Mouse (Mus musculus): ENCODE data around the gene Plekha7. TPM values are rescaled to one million over a fixed set of nuclear protein-coding genes. Genes with fewer than 3 reads are reported as not detected.

Gene Plekha7
- polyA plus RNA-seq, 1 experiment from 2014 or later = 13.8 TPM

DNA sequence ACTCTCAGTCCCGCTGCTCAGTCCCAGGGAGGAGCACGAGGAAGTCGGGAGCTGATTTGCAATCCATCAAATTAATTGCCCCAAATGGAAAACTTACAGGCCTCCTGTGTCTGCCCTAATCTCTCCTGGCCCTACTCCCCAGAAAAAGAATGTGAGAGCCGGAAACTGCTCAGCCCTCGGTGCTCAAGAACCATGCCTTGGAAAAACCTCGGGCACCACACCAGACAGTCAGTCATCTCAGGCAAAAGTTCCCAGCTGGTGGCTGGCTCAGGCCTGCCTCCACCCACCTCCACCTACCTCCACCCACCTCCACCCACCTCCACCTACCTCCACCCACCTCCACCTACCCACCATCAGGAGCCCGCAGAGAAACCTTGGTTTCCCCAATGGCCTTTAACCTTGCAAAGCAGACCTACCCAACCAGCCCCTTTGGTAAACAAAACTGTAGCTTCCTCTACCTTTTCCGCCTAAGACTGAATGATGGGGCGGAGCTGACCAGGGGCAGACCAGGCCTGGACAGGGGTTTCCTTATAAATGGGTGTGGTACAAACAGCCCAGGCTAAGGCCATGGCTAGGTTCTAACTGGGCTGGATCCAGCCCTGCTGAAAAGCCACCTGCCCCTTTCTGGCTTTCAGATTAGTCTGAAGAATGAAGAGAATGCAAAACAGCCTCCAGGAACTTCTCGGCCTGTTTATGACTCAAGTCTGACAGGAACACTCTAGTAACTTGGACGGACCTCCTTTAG lies 21.4 kb downstream of the Plekha7 start:
- Histone ChIP-seq H3K4me2 (no peak overlapping the region), H3K27ac (peak overlapping the region; percentile 59), H3K4me3 (no peak overlapping the region), H3K9me3 (no peaks in the 10 kb centered on the region), H3K27me3 (no peaks in the 10 kb centered on the region), H3K9ac (no peak overlapping the region), H3K4me1 (peaks cover 20% of the 10 kb centered on the region), H3K36me3 (no peaks in the 10 kb centered on the region)
- 19% methylated on average over 11 of the region's 11 CpGs for whole genome bisulfite sequencing
- ATAC-seq (ENCODE audit: insufficient number of reproducible peaks, low FRiP score, low TSS enrichment, low read depth) = no peak

DNA sequence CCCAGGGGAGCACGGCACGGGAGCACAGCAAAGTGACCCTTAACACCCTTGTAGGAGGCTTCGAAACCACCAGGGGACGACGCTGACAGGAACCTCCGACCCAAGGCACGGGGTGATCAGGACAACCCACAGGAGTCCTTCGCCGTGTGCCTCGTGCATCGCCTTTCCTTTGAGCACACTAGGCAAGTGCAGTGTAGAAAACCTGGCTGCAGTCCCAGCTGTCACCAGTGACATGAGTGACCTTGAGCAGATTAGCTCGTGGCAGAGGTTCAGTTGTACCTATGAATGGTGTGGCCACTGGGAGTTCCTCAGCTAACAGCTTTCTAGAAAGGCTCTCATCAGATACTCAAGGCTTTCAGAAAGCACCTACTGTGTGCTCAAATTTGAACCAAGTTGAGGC lies 22.0 kb downstream of the Plekha7 start:
- Histone ChIP-seq H3K9ac (no peak overlapping the region), H3K4me3 (no peak overlapping the region), H3K27me3 (no peaks in the 10 kb centered on the region), H3K4me1 (peaks cover 20% of the 10 kb centered on the region), H3K36me3 (no peaks in the 10 kb centered on the region), H3K27ac (peak overlapping the region; percentile 3; the same call in 1 of the 2 replicates), H3K9me3 (no peaks in the 10 kb centered on the region), H3K4me2 (no peak overlapping the region)
- peak; percentile 18; the same call in 1 of the 2 replicates for ATAC-seq (ENCODE audit: insufficient number of reproducible peaks, low FRiP score, low TSS enrichment, low read depth)
- WGBS = 67% methylated on average over 12 of the region's 12 CpGs

GRCm38 (mm10) chr7:116285216-116285615 lies 23.0 kb downstream of the Plekha7 start:
- H3K27ac ChIP-seq = no peak overlapping the region
- H3K27me3 ChIP-seq = no peaks in the 10 kb centered on the region
- no peaks in the 10 kb centered on the region for H3K9me3 ChIP-seq
- no peak overlapping the region for H3K4me3 ChIP-seq
- no peaks in the 10 kb centered on the region for H3K36me3 ChIP-seq
- H3K9ac ChIP-seq = no peak overlapping the region
- peaks cover 20% of the 10 kb centered on the region for H3K4me1 ChIP-seq
- 86% methylated on average over 1 of the region's 1 CpGs for WGBS
- ATAC-seq (ENCODE audit: insufficient number of reproducible peaks, low FRiP score, low TSS enrichment, low read depth) = no peak
- no peak overlapping the region for H3K4me2 ChIP-seq

- WGBS = 57% methylated on average over 11 of the region's 11 CpGs
- Histone ChIP-seq H3K4me1 (peaks cover 22% of the 10 kb centered on the region), H3K36me3 (no peaks in the 10 kb centered on the region), H3K9ac (no peak overlapping the region), H3K27ac (no peak overlapping the region), H3K9me3 (no peaks in the 10 kb centered on the region), H3K27me3 (no peaks in the 10 kb centered on the region), H3K4me3 (no peak overlapping the region), H3K4me2 (no peak overlapping the region)
- no peak for ATAC-seq (ENCODE audit: insufficient number of reproducible peaks, low FRiP score, low TSS enrichment, low read depth)
These were observed 25.4 kb downstream of the Plekha7 start for GRCm38 (mm10) chr7:116282755-116283154.

GRCm38 (mm10) chr7:116280126-116280525 lies 28.1 kb downstream of the Plekha7 start:
- Histone ChIP-seq H3K9me3 (no peaks in the 10 kb centered on the region), H3K9ac (no peak overlapping the region), H3K4me2 (no peak overlapping the region), H3K4me3 (no peak overlapping the region), H3K27me3 (no peaks in the 10 kb centered on the region), H3K36me3 (no peaks in the 10 kb centered on the region), H3K27ac (no peak overlapping the region), H3K4me1 (peaks cover 5% of the 10 kb centered on the region; the same call in 1 of the 2 replicates)
- no peak for ATAC-seq (ENCODE audit: insufficient number of reproducible peaks, low FRiP score, low TSS enrichment, low read depth)
- WGBS = 55% methylated on average over 5 of the region's 5 CpGs

DNA sequence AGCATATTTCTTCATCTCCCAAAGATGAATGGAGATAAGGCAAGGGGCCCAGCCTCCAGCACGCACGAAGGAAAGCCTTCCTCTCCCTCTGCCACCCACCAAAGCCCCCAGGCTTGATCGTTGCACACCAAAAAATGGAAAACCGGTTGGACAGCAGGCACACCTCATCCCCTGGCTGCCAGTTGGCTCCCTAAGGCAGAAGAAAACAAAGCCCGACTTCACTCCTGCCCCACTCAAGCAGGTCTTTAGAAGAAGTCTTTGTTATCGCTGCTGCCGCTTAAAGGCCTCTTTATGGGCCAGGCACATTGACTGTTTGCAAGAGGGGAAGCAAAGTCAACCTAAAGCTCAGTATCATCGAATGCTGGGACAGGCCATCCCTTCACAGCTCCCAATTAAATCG lies 29.9 kb downstream of the Plekha7 start:
- Histone ChIP-seq H3K9me3 (no peaks in the 10 kb centered on the region), H3K4me3 (no peak overlapping the region), H3K4me2 (no peak overlapping the region), H3K27ac (no peak overlapping the region), H3K9ac (no peak overlapping the region), H3K27me3 (no peaks in the 10 kb centered on the region), H3K4me1 (peaks cover 5% of the 10 kb centered on the region; the same call in 1 of the 2 replicates), H3K36me3 (no peaks in the 10 kb centered on the region)
- no peak for ATAC-seq (ENCODE audit: insufficient number of reproducible peaks, low FRiP score, low TSS enrichment, low read depth)
- WGBS = 62% methylated on average over 9 of the region's 9 CpGs

DNA sequence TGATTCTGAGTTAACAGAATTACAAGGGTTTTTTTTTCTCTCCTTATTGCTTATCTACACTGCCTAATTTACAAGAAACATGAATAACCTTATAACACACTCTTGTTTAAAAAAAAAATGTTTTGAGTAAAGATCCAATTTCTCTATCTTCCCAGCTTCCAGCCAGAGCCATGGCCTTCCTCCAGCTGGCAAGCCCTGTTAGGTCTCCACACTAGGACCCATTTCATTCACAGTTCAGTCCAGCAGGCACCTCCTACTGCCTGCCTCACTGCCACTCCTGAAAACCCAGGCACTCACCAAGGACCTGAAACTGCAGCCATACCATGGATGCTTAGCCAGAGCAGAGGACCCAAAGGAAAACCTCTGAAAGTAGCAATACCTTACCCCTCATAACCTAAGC lies 31.9 kb downstream of the Plekha7 start:
- H3K4me3 ChIP-seq = no peak overlapping the region
- no peak for ATAC-seq (ENCODE audit: insufficient number of reproducible peaks, low FRiP score, low TSS enrichment, low read depth)
- H3K9me3 ChIP-seq = no peaks in the 10 kb centered on the region
- no peaks in the 10 kb centered on the region for H3K36me3 ChIP-seq
- H3K27ac ChIP-seq = no peak overlapping the region
- H3K9ac ChIP-seq = no peak overlapping the region
- peaks cover 5% of the 10 kb centered on the region; the same call in 1 of the 2 replicates for H3K4me1 ChIP-seq
- H3K27me3 ChIP-seq = no peaks in the 10 kb centered on the region
- H3K4me2 ChIP-seq = no peak overlapping the region

GRCm38 (mm10) chr7:116273111-116273510 lies 35.1 kb downstream of the Plekha7 start:
- 83% methylated on average over 6 of the region's 6 CpGs for WGBS
- Histone ChIP-seq H3K36me3 (no peaks in the 10 kb centered on the region), H3K4me1 (peaks cover 5% of the 10 kb centered on the region; the same call in 1 of the 2 replicates), H3K9ac (no peak overlapping the region), H3K4me3 (no peak overlapping the region), H3K27me3 (no peaks in the 10 kb centered on the region), H3K4me2 (no peak overlapping the region), H3K9me3 (no peaks in the 10 kb centered on the region), H3K27ac (no peak overlapping the region)
- ATAC-seq (ENCODE audit: insufficient number of reproducible peaks, low FRiP score, low TSS enrichment, low read depth) = no peak

DNA sequence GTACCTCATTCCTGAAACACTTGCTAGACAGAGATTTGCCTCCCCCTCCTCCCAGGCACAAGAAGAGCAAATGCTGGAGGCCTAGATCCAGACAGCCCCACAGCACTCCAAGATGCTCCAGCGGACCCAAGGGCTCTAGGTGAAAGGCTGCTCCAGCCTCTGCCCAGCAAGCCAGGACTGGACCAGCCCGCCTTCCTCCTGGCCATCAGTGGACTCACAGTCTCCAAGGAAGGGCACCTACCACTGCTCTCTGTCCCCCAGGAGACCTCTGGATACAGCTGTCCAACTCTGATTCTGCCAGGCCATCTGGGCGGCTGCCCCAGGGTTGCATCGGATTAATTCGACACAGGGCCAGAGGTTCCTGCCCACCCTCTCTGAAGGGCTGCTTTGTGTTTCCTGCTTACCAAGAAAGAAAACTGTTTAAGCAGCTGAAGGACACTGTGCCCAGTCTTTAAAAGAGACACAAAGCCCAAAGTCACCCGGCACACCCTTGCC lies 38.6 kb downstream of the Plekha7 start:
- no peaks in the 10 kb centered on the region for H3K36me3 ChIP-seq
- H3K4me1 ChIP-seq = peaks cover 9% of the 10 kb centered on the region; the same call in 1 of the 2 replicates
- H3K27ac ChIP-seq = no peak overlapping the region
- H3K27me3 ChIP-seq = no peaks in the 10 kb centered on the region
- no peak overlapping the region for H3K4me2 ChIP-seq
- no peaks in the 10 kb centered on the region for H3K9me3 ChIP-seq
- no peak overlapping the region for H3K9ac ChIP-seq
- no peak overlapping the region for H3K4me3 ChIP-seq
- WGBS = 71% methylated on average over 6 of the region's 6 CpGs
- no peak for ATAC-seq (ENCODE audit: insufficient number of reproducible peaks, low FRiP score, low TSS enrichment, low read depth)

GRCm38 (mm10) chr7:116268113-116268926 lies 39.9 kb downstream of the Plekha7 start:
- Histone ChIP-seq H3K27ac (no peak overlapping the region), H3K4me2 (no peak overlapping the region), H3K4me3 (no peak overlapping the region), H3K9me3 (no peaks in the 10 kb centered on the region), H3K9ac (no peak overlapping the region), H3K4me1 (peaks cover 11% of the 10 kb centered on the region; the same call in 1 of the 2 replicates), H3K27me3 (no peaks in the 10 kb centered on the region), H3K36me3 (no peaks in the 10 kb centered on the region)
- ATAC-seq (ENCODE audit: insufficient number of reproducible peaks, low FRiP score, low TSS enrichment, low read depth) = no peak
- 35% methylated on average over 13 of the region's 13 CpGs for WGBS

DNA sequence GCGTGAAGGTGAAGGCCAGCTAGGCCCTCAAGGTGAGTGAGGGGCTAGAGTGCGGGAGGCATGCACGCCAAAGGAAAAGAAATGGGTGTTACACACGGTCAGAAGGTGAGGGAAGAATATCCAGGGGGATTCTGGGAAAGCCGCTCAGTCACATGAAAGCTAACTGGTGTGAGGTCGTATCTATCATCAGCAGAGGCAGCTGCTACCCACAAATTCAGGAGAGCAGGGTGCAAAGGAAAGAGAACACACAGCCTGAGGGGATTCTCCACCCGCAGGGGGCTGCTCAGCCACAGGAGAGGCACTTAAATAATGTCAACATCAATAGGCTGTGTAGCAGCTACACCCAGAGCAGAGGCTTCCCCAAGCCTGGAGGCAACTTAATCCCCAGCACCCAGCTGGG lies 44.9 kb downstream of the Plekha7 start:
- Histone ChIP-seq H3K4me1 (peaks cover 10% of the 10 kb centered on the region; the same call in 1 of the 2 replicates), H3K27me3 (no peaks in the 10 kb centered on the region), H3K4me2 (no peak overlapping the region), H3K27ac (no peak overlapping the region), H3K36me3 (no peaks in the 10 kb centered on the region), H3K9me3 (no peaks in the 10 kb centered on the region), H3K9ac (no peak overlapping the region), H3K4me3 (no peak overlapping the region)
- WGBS = 59% methylated on average over 7 of the region's 7 CpGs
- ATAC-seq (ENCODE audit: insufficient number of reproducible peaks, low FRiP score, low TSS enrichment, low read depth) = no peak

DNA sequence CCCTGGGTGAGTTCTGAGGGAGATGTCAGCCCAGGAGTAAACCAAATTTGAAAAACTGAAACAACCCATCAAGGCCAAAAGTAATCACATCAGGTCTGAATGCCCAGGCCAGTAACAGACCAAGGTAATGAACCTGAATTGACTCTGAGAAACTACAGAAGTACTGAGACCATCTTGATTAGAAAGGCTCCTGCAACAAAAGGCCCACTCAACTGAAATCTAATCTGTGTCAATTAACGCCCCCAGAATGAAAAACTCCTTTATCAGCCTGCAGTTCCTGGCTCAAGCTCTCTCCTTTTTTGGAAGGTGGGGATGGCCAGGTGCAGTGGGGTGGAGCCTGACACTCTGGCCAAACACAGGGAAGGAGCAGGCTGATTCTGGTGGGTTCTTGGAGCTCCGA lies 45.7 kb downstream of the Plekha7 start:
- Histone ChIP-seq H3K36me3 (no peaks in the 10 kb centered on the region), H3K4me3 (no peak overlapping the region), H3K9ac (no peak overlapping the region), H3K9me3 (no peaks in the 10 kb centered on the region), H3K27me3 (no peaks in the 10 kb centered on the region), H3K27ac (no peak overlapping the region), H3K4me2 (no peak overlapping the region), H3K4me1 (peaks cover 5% of the 10 kb centered on the region; the same call in 1 of the 2 replicates)
- WGBS = 64% methylated on average over 2 of the region's 2 CpGs
- ATAC-seq (ENCODE audit: insufficient number of reproducible peaks, low FRiP score, low TSS enrichment, low read depth) = no peak
